ENCODE assay signal across 8 mouse cellular contexts in the genomic region with DNA sequence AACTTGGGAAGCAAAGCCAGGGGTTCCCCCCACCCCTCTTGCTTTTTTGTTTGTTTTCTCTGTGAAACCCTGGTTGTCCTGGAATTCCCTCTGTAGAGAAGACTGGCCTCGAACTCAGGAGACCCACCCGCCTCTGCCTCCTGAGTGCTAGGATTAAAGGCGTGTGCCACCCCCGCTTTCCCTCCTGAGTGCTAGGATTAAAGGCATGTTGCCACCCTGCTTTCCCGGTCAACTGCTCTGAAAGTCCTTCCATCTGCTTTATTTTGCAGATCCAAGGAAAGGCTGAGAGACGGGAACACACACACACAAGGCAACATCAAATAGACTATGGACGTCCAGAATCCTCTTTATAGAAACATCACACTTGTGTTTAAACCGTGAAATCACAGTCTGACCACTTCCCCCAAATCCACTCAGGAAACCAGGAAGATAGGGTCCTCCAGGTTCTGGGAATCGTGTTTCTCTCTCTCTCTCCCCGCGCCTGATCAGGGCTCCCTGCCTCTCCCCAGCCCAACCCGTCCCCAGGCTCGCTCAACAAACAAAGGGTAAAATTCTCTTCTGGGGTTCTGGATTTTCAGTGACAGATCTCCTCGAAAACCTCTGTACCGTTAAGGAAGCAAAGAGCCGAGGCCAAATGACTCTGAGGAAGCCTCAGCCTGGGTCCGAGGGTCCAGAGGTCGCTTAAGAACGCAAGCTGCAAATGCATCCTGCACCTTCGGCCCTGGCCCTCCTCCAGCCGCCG. TPM values are rescaled to one million over a fixed set of nuclear protein-coding genes. Genes with fewer than 3 reads are reported as not detected.
DNase-seq lines count a peak whose midpoint lies in the region; ATAC-seq lines count a peak whose summit lies in the region.

No protein-coding gene starts in this region.

- peak overlapping the region; percentile 46 for H3K9ac ChIP-seq in lung, embryonic 15.5 days
- H3K9ac ChIP-seq in intestine, embryonic 14.5 days (ENCODE audit: low read length) = peak overlapping the region; percentile 67
- peak overlapping the region; percentile 90 for H3K9ac ChIP-seq in neural tube, embryonic 14.5 days (replicated peaks; ENCODE audit: low read depth, low read length)

- H3K4me1 ChIP-seq in lung, embryonic 15.5 days = peaks cover 17% of the 10 kb centered on the region
- H3K4me1 ChIP-seq in embryonic facial prominence, embryonic 10.5 days = peaks cover 40% of the 10 kb centered on the region
- peaks cover 18% of the 10 kb centered on the region for H3K4me1 ChIP-seq in intestine, embryonic 14.5 days (replicated peaks; ENCODE audit: control insufficient read depth, insufficient read depth, low read length)
- peaks cover 22% of the 10 kb centered on the region for H3K4me1 ChIP-seq in neural tube, embryonic 14.5 days (ENCODE audit: control insufficient read depth, insufficient read depth, low read length)

- peaks cover 17% of the 10 kb centered on the region for H3K36me3 ChIP-seq in lung, embryonic 15.5 days
- H3K36me3 ChIP-seq in embryonic facial prominence, embryonic 10.5 days (replicated peaks) = peaks cover 17% of the 10 kb centered on the region
- peaks cover 17% of the 10 kb centered on the region for H3K36me3 ChIP-seq in intestine, embryonic 14.5 days (ENCODE audit: control insufficient read depth, insufficient read depth, low read length)
- peaks cover 14% of the 10 kb centered on the region; the same call in 1 of the 2 replicates for H3K36me3 ChIP-seq in neural tube, embryonic 14.5 days (ENCODE audit: control insufficient read depth, insufficient read depth, low read length)

- H3K9me3 ChIP-seq in lung, embryonic 15.5 days = no peaks in the 10 kb centered on the region
- H3K9me3 ChIP-seq in embryonic facial prominence, embryonic 10.5 days = no peaks in the 10 kb centered on the region
- H3K9me3 ChIP-seq in intestine, embryonic 14.5 days (ENCODE audit: control insufficient read depth, low read length) = no peaks in the 10 kb centered on the region
- no peaks in the 10 kb centered on the region for H3K9me3 ChIP-seq in neural tube, embryonic 14.5 days (ENCODE audit: control insufficient read depth, low read length)

- H3K27ac ChIP-seq in lung, embryonic 15.5 days = peak overlapping the region; percentile 96
- H3K27ac ChIP-seq in embryonic facial prominence, embryonic 10.5 days (replicated peaks) = peak overlapping the region; percentile 97
- peak overlapping the region; percentile 97 for H3K27ac ChIP-seq in intestine, embryonic 14.5 days (ENCODE audit: low read depth)
- H3K27ac ChIP-seq in neural tube, embryonic 14.5 days (ENCODE audit: low read depth, low read length) = peak overlapping the region; percentile 98

- peak overlapping the region; percentile 63 for H3K4me3 ChIP-seq in lung, embryonic 15.5 days
- H3K4me3 ChIP-seq in embryonic facial prominence, embryonic 10.5 days = peak overlapping the region; percentile 88
- peak overlapping the region; percentile 85 for H3K4me3 ChIP-seq in intestine, embryonic 14.5 days (ENCODE audit: low read depth, low read length)
- peak overlapping the region; percentile 95 for H3K4me3 ChIP-seq in neural tube, embryonic 14.5 days (ENCODE audit: low read depth, low read length)

- peak; percentile 27 for ATAC-seq in lung, embryonic 15.5 days (ENCODE audit: borderline replicate concordance, extremely low read depth, low FRiP score, low TSS enrichment)
- ATAC-seq in intestine, embryonic 14.5 days (replicated peaks; ENCODE audit: low FRiP score, low TSS enrichment, low read depth) = peak; percentile 48
- ATAC-seq in neural tube, embryonic 14.5 days (ENCODE audit: low read depth) = peak; percentile 54

- H3K4me2 ChIP-seq in lung, embryonic 15.5 days = peak overlapping the region; percentile 76
- H3K4me2 ChIP-seq in intestine, embryonic 14.5 days (ENCODE audit: low read length) = peak overlapping the region; percentile 82
- H3K4me2 ChIP-seq in neural tube, embryonic 14.5 days (ENCODE audit: low read depth, low read length) = peak overlapping the region; percentile 93

- H3K27me3 ChIP-seq in lung, embryonic 15.5 days = peaks cover 2% of the 10 kb centered on the region; the same call in 1 of the 2 replicates
- H3K27me3 ChIP-seq in embryonic facial prominence, embryonic 10.5 days (replicated peaks; ENCODE audit: low read depth, poor library complexity, severe bottlenecking) = no peaks in the 10 kb centered on the region
- H3K27me3 ChIP-seq in intestine, embryonic 14.5 days (replicated peaks; ENCODE audit: control insufficient read depth, insufficient read depth, low read length) = no peaks in the 10 kb centered on the region
- H3K27me3 ChIP-seq in neural tube, embryonic 14.5 days (ENCODE audit: control insufficient read depth, insufficient read depth, low read length) = no peaks in the 10 kb centered on the region

- 21% methylated on average over 22 of the region's 22 CpGs for WGBS in lung, embryonic 15.5 days
- WGBS in embryonic facial prominence, embryonic 10.5 days = 19% methylated on average over 22 of the region's 22 CpGs
- 17% methylated on average over 22 of the region's 22 CpGs for WGBS in intestine, embryonic 14.5 days
- WGBS in neural tube, embryonic 14.5 days = 17% methylated on average over 22 of the region's 22 CpGs

- no peak for DNase-seq in lung, postnatal 14 days
- no peak for DNase-seq in embryonic facial prominence, embryonic 10.5 days (ENCODE audit: low spot score)
- DNase-seq in intestine, embryonic 14.5 days (ENCODE audit: low spot score) = peak; percentile 97
- no peak for DNase-seq in frontal cortex, postnatal 14 days (ENCODE audit: low spot score in 2 of 2)
- DNase-seq in thymus, postnatal 25 days = no peak
- DNase-seq in spleen, adult 18-20 months = no peak

RNA-seq across cellular contexts. Expression of gene Glul, which starts 0.6 kb away (rescaled TPM):
- polyA plus RNA-seq in lung, embryonic 15.5 days (2015; fragmentation: Nextera tagmentation; extraction: Ambion mirVana) = 105 and 112 TPM in 2 replicates
- polyA plus RNA-seq in embryonic facial prominence, embryonic 10.5 days (2016; fragmentation: Nextera tagmentation; extraction: Ambion mirVana) = 120 and 129 TPM in 2 replicates
- 91.7 and 104 TPM in 2 replicates for polyA plus RNA-seq in intestine, embryonic 14.5 days (2014; fragmentation: Nextera tagmentation; extraction: Ambion mirVana)
- 191 and 226 TPM in 2 replicates for polyA plus RNA-seq in neural tube, embryonic 14.5 days (2014; fragmentation: Nextera tagmentation; extraction: Ambion mirVana)

RNA-seq across cellular contexts. Expression of gene Teddm2, which starts 0.9 kb away (rescaled TPM):
- 0.40 and 0.41 TPM in 2 replicates for polyA plus RNA-seq in lung, embryonic 15.5 days (2015; fragmentation: Nextera tagmentation; extraction: Ambion mirVana)
- 0.45 and 0.50 TPM in 2 replicates for polyA plus RNA-seq in embryonic facial prominence, embryonic 10.5 days (2016; fragmentation: Nextera tagmentation; extraction: Ambion mirVana)
- 0.35 and 0.42 TPM in 2 replicates for polyA plus RNA-seq in intestine, embryonic 14.5 days (2014; fragmentation: Nextera tagmentation; extraction: Ambion mirVana)
- 1.3 TPM in 2 replicates for polyA plus RNA-seq in neural tube, embryonic 14.5 days (2014; fragmentation: Nextera tagmentation; extraction: Ambion mirVana)

RNA-seq across cellular contexts. Expression of gene Teddm1a, which starts 7.6 kb away (rescaled TPM):
- polyA plus RNA-seq in lung, embryonic 15.5 days (2015; fragmentation: Nextera tagmentation; extraction: Ambion mirVana) = not detected in 2 replicates
- not detected in 2 replicates for polyA plus RNA-seq in embryonic facial prominence, embryonic 10.5 days (2016; fragmentation: Nextera tagmentation; extraction: Ambion mirVana)
- not detected in 2 replicates for polyA plus RNA-seq in intestine, embryonic 14.5 days (2014; fragmentation: Nextera tagmentation; extraction: Ambion mirVana)
- polyA plus RNA-seq in neural tube, embryonic 14.5 days (2014; fragmentation: Nextera tagmentation; extraction: Ambion mirVana) = not detected in 2 replicates

RNA-seq across cellular contexts. Expression of gene Teddm1b, which starts 25.0 kb away (rescaled TPM):
- polyA plus RNA-seq in lung, embryonic 15.5 days (2015; fragmentation: Nextera tagmentation; extraction: Ambion mirVana) = 0.11 and 0.16 TPM in 2 replicates
- polyA plus RNA-seq in embryonic facial prominence, embryonic 10.5 days (2016; fragmentation: Nextera tagmentation; extraction: Ambion mirVana) = 0.74 and 0.96 TPM in 2 replicates
- polyA plus RNA-seq in intestine, embryonic 14.5 days (2014; fragmentation: Nextera tagmentation; extraction: Ambion mirVana) = 0.14 and 0.28 TPM in 2 replicates
- polyA plus RNA-seq in neural tube, embryonic 14.5 days (2014; fragmentation: Nextera tagmentation; extraction: Ambion mirVana) = 0.21 and 0.35 TPM in 2 replicates

RNA-seq across cellular contexts. Expression of gene Rgsl1, which starts 55.2 kb away (rescaled TPM):
- not detected in 2 replicates for polyA plus RNA-seq in lung, embryonic 15.5 days (2015; fragmentation: Nextera tagmentation; extraction: Ambion mirVana)
- 0.07 TPM in 1 of 2 replicates, not detected in the other for polyA plus RNA-seq in embryonic facial prominence, embryonic 10.5 days (2016; fragmentation: Nextera tagmentation; extraction: Ambion mirVana)
- polyA plus RNA-seq in intestine, embryonic 14.5 days (2014; fragmentation: Nextera tagmentation; extraction: Ambion mirVana) = 0.08 and 0.22 TPM in 2 replicates
- 0.19 and 0.55 TPM in 2 replicates for polyA plus RNA-seq in neural tube, embryonic 14.5 days (2014; fragmentation: Nextera tagmentation; extraction: Ambion mirVana)
